Mouse (Mus musculus) heart, adult 2 months (tissue): ENCODE data around the gene S1pr1.

ENCODE experiments used
- CTCF ChIP-seq: fragments of 200-600 bp; IDR thresholded peaks from 2 replicates; pipeline ENCODE4 v1.8.1; 2022; ENCODE audit warnings: antibody characterized with exemption, mild to moderate bottlenecking, moderate library complexity
- EP300 ChIP-seq: fragments of 200-500 bp; IDR thresholded peaks from 2 replicates; pipeline ENCODE4 v1.6.1; 2011; ENCODE audit warnings: low read depth, low read length, control low read depth; ENCODE audit not compliant: insufficient read depth
- POLR2A ChIP-seq: fragments of 200-500 bp; IDR thresholded peaks from 2 replicates; pipeline ENCODE4 v1.6.1; 2011; ENCODE audit warnings: mild to moderate bottlenecking, low read depth, low read length, control low read depth; ENCODE audit not compliant: insufficient read depth

DNA sequence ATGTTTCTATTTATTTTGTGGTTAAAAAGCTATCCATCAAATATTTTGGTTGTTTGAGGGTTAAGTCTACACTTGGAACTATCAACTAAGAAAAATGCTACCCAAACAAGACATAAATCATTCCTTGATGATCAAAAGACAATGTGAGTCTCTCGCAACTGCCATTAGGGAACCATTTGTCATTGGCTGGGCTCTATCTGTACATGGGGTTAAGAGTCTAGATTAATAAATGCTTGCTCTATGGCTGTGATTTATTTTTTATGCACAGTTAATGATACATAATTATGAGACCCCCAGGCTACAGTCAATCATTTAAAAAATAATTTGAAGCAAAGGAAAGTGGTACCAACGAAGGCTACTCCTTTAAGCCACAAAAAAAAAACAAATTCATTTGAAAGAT, 23.7 kb upstream of the S1pr1 start:
- no peak for TF ChIP-seq CTCF
- no peak for TF ChIP-seq EP300
- no peak for TF ChIP-seq POLR2A
